Mouse (Mus musculus): Measurements from ENCODE around the gene Hps1. TPM values are rescaled to one million over a fixed set of nuclear protein-coding genes. Genes with fewer than 3 reads are reported as not detected.

Gene Hps1
- polyA plus RNA-seq, 1 experiment from 2014 or later = 16.9 TPM

- Histone ChIP-seq H3K9ac (no peak overlapping the region), H3K9me3 (no peaks in the 10 kb centered on the region), H3K36me3 (no peaks in the 10 kb centered on the region), H3K4me2 (replicated peaks) (no peak overlapping the region), H3K27me3 (replicated peaks) (0 out of 2 replicates have a peak, but pooled peaks cover 7% of the 10 kb centered on the region), H3K4me3 (no peak overlapping the region), H3K4me1 (no peaks in the 10 kb centered on the region; the same call in 1 of the 2 replicates), H3K27ac (no peak overlapping the region)
- 74% methylated on average over 9 of the region's 9 CpGs for WGBS
- no peak for ATAC-seq (ENCODE audit: low FRiP score, low read depth)
These were observed 42.0 kb downstream of the Hps1 start for GRCm38 (mm10) chr19:42737753-42738152.

DNA sequence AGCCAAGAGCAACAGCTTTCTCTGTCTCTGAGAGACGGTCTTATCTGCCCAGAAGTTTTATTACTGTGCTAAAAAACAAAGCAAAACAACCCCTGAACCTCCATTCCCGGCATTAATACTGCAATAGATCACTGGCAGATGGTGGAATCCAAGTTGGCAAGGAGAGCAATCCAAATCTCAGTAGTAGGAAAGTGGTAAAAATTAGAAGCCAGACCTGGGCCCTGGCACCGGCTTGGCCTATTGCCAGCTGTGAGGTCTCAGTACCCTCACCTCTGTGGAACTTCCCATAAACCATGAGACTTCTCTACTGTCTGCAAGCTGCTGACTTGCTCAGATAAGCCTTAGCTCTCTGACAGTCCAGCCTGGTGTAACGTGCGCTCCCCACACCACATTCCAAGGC, 44.8 kb downstream of the Hps1 start:
- Histone ChIP-seq H3K4me1 (no peaks in the 10 kb centered on the region; the same call in 1 of the 2 replicates), H3K4me2 (replicated peaks) (no peak overlapping the region), H3K27ac (no peak overlapping the region), H3K36me3 (no peaks in the 10 kb centered on the region), H3K9me3 (no peaks in the 10 kb centered on the region), H3K27me3 (replicated peaks) (no peaks in the 10 kb centered on the region), H3K4me3 (no peak overlapping the region), H3K9ac (no peak overlapping the region)
- WGBS = 77% methylated on average over 5 of the region's 5 CpGs
- ATAC-seq (ENCODE audit: low FRiP score, low read depth) = no peak

GRCm38 (mm10) chr19:42727424-42727823, 52.4 kb downstream of the Hps1 start:
- 86% methylated on average over 4 of the region's 4 CpGs for WGBS
- no peaks in the 10 kb centered on the region for H3K9me3 ChIP-seq

DNA sequence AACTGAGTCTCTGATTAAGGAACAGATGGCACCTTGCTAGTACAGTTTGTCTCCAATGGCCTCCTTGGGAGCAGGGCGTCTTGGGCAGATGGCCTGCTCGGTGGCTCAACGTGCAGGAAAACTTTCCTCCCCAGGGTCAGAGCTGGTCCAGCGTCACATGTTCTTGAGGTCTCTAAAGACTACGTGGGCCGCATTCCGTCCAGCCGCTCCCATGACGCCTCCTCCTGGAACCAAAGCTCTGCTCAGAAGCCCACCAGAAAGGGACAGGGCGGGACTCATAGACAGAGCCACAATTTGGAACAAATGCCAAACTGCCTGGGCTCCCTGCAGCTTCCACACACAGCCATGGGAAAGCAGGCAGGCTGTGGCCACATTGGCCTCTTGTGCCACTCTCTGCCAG, 53.0 kb downstream of the Hps1 start:
- Histone ChIP-seq H3K4me1 (peaks cover 10% of the 10 kb centered on the region), H3K4me3 (no peak overlapping the region), H3K36me3 (no peaks in the 10 kb centered on the region), H3K4me2 (replicated peaks) (no peak overlapping the region), H3K9me3 (no peaks in the 10 kb centered on the region), H3K9ac (no peak overlapping the region), H3K27me3 (replicated peaks) (no peaks in the 10 kb centered on the region), H3K27ac (no peak overlapping the region)
- no peak for ATAC-seq (ENCODE audit: low FRiP score, low read depth)
- 88% methylated on average over 10 of the region's 10 CpGs for WGBS

More at GRCm38 (mm10) chr19:42727424-42727823, 52.4 kb downstream of the Hps1 start:
- no peak for ATAC-seq (ENCODE audit: low FRiP score, low read depth)
- Histone ChIP-seq H3K27ac (no peak overlapping the region), H3K36me3 (no peaks in the 10 kb centered on the region), H3K4me2 (replicated peaks) (no peak overlapping the region), H3K4me1 (peaks cover 5% of the 10 kb centered on the region), H3K27me3 (replicated peaks) (no peaks in the 10 kb centered on the region), H3K9ac (no peak overlapping the region), H3K4me3 (no peak overlapping the region)

DNA sequence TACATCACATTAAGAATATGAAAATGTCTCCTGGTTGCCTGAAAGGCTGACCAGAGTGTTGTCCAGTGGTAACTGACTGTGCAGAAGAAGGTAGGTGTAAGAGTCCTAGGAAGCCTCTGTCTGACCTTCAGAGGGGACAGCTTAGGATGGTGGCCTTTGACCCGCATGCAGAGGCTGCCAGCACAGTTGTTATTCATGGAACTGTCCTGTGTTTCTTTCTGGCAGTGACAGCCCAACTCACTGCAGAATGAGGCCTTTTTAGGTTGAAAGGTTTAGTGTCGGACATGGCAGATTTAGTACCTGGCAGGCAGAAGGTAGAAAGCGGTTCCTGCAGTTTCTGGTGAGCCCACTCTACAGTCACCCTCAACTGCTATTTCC, 53.8 kb downstream of the Hps1 start:
- no peaks in the 10 kb centered on the region for H3K27me3 ChIP-seq (replicated peaks)
- H3K4me3 ChIP-seq = no peak overlapping the region
- peaks cover 10% of the 10 kb centered on the region for H3K4me1 ChIP-seq
- no peak overlapping the region for H3K27ac ChIP-seq
- H3K9me3 ChIP-seq = no peaks in the 10 kb centered on the region
- 59% methylated on average over 3 of the region's 3 CpGs for WGBS
- no peak overlapping the region for H3K4me2 ChIP-seq (replicated peaks)
- H3K9ac ChIP-seq = no peak overlapping the region
- H3K36me3 ChIP-seq = no peaks in the 10 kb centered on the region
- ATAC-seq (ENCODE audit: low FRiP score, low read depth) = no peak

GRCm38 (mm10) chr19:42725056-42725972, 54.5 kb downstream of the Hps1 start:
- Histone ChIP-seq H3K27ac (no peak overlapping the region), H3K36me3 (no peaks in the 10 kb centered on the region), H3K9ac (no peak overlapping the region), H3K9me3 (no peaks in the 10 kb centered on the region), H3K4me2 (replicated peaks) (no peak overlapping the region), H3K27me3 (replicated peaks) (no peaks in the 10 kb centered on the region), H3K4me1 (peaks cover 10% of the 10 kb centered on the region), H3K4me3 (no peak overlapping the region)
- WGBS = 47% methylated on average over 16 of the region's 16 CpGs
- ATAC-seq (ENCODE audit: low FRiP score, low read depth) = no peak

- no peak overlapping the region for H3K4me2 ChIP-seq (replicated peaks)
- no peak for ATAC-seq (ENCODE audit: low FRiP score, low read depth)
- no peaks in the 10 kb centered on the region for H3K27me3 ChIP-seq (replicated peaks)
- 78% methylated on average over 6 of the region's 6 CpGs for WGBS
- H3K4me1 ChIP-seq = peaks cover 12% of the 10 kb centered on the region
- H3K4me3 ChIP-seq = no peak overlapping the region
- H3K9me3 ChIP-seq = no peaks in the 10 kb centered on the region
- no peak overlapping the region for H3K27ac ChIP-seq
- no peaks in the 10 kb centered on the region for H3K36me3 ChIP-seq
- no peak overlapping the region for H3K9ac ChIP-seq
These were observed 56.5 kb downstream of the Hps1 start for GRCm38 (mm10) chr19:42723302-42723701.

- Histone ChIP-seq H3K4me2 (replicated peaks) (no peak overlapping the region), H3K36me3 (no peaks in the 10 kb centered on the region), H3K9me3 (no peaks in the 10 kb centered on the region), H3K27me3 (replicated peaks) (no peaks in the 10 kb centered on the region), H3K9ac (no peak overlapping the region), H3K27ac (no peak overlapping the region), H3K4me1 (peaks cover 12% of the 10 kb centered on the region), H3K4me3 (no peak overlapping the region)
- peak; percentile 56; the same call in 1 of the 2 replicates for ATAC-seq (ENCODE audit: low FRiP score, low read depth)
- 20% methylated on average over 2 of the region's 2 CpGs for WGBS
These were observed 57.3 kb downstream of the Hps1 start for GRCm38 (mm10) chr19:42722500-42722899.

GRCm38 (mm10) chr19:42718101-42718500, 61.7 kb downstream of the Hps1 start:
- Histone ChIP-seq H3K36me3 (no peaks in the 10 kb centered on the region), H3K4me3 (no peak overlapping the region), H3K27ac (no peak overlapping the region), H3K4me2 (replicated peaks) (no peak overlapping the region), H3K4me1 (peaks cover 12% of the 10 kb centered on the region), H3K27me3 (replicated peaks) (no peaks in the 10 kb centered on the region), H3K9me3 (no peaks in the 10 kb centered on the region), H3K9ac (no peak overlapping the region)
- no peak for ATAC-seq (ENCODE audit: low FRiP score, low read depth)
- 85% methylated on average over 3 of the region's 3 CpGs for WGBS

GRCm38 (mm10) chr19:42717668-42718067, 62.1 kb downstream of the Hps1 start:
- Histone ChIP-seq H3K9ac (no peak overlapping the region), H3K27me3 (replicated peaks) (no peaks in the 10 kb centered on the region), H3K9me3 (no peaks in the 10 kb centered on the region), H3K4me3 (no peak overlapping the region), H3K27ac (no peak overlapping the region), H3K36me3 (no peaks in the 10 kb centered on the region), H3K4me1 (peaks cover 10% of the 10 kb centered on the region), H3K4me2 (replicated peaks) (no peak overlapping the region)
- no peak for ATAC-seq (ENCODE audit: low FRiP score, low read depth)
- 86% methylated on average over 5 of the region's 5 CpGs for WGBS

- Histone ChIP-seq H3K27me3 (replicated peaks) (no peaks in the 10 kb centered on the region), H3K4me2 (replicated peaks) (no peak overlapping the region), H3K36me3 (no peaks in the 10 kb centered on the region), H3K27ac (no peak overlapping the region), H3K4me3 (no peak overlapping the region), H3K9ac (no peak overlapping the region), H3K9me3 (no peaks in the 10 kb centered on the region), H3K4me1 (peaks cover 2% of the 10 kb centered on the region; the same call in 1 of the 2 replicates)
- 78% methylated on average over 7 of the region's 7 CpGs for WGBS
- no peak for ATAC-seq (ENCODE audit: low FRiP score, low read depth)
These were observed 63.3 kb downstream of the Hps1 start for GRCm38 (mm10) chr19:42716507-42716906.

DNA sequence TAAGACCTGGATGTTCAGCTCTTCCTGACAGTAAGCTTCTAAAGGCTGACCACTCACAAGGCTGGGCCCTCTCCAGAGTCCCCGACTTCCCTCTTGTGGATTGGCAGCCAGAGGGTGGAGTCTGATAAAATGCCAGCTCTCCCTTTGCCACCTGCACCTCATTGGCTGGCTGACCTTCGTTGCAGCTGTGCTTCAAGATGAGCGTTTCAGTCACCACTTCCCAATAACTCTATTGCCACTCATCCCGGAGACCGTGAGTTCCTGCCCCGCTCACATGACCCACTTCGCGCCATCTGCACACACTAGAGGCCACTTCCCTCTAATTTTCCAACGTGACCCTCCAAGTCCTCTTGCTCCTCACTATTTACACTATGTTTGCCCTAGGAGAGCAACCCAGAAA, 66.0 kb downstream of the Hps1 start:
- Histone ChIP-seq H3K36me3 (no peaks in the 10 kb centered on the region), H3K9me3 (no peaks in the 10 kb centered on the region), H3K4me1 (no peaks in the 10 kb centered on the region), H3K4me2 (replicated peaks) (no peak overlapping the region), H3K9ac (no peak overlapping the region), H3K4me3 (no peak overlapping the region), H3K27me3 (replicated peaks) (no peaks in the 10 kb centered on the region), H3K27ac (no peak overlapping the region)
- no peak for ATAC-seq (ENCODE audit: low FRiP score, low read depth)
- WGBS = 85% methylated on average over 9 of the region's 9 CpGs

Measured in neural tube, embryonic 12.5 days (tissue).